Mouse (Mus musculus): Measurements from ENCODE around the gene Pde1a. TPM values are rescaled to one million over a fixed set of nuclear protein-coding genes. Genes with fewer than 3 reads are reported as not detected.
A peak's percentile ranks its signal among the peaks of the same experiment; 100 is the strongest.

Gene Pde1a
- polyA plus RNA-seq, 1 experiment = 0.67 TPM

GRCm38 (mm10) chr2:80158196-80158595 is 28.9 kb upstream of the Pde1a start:
- H3K79me2 ChIP-seq (ENCODE audit: control insufficient read depth, insufficient read depth) = no peaks in the 10 kb centered on the region
- no peaks in the 10 kb centered on the region for H3K36me3 ChIP-seq (ENCODE audit: control insufficient read depth, insufficient read depth)
- H3ac ChIP-seq (ENCODE audit: control insufficient read depth, insufficient read length) = no peak overlapping the region
- TF ChIP-seq TCF12 (IDR thresholded peaks at IDR 0.05; ENCODE audit: insufficient read depth, poor library complexity, severe bottlenecking) (no peak), POLR2A (IDR thresholded peaks at IDR 0.05; ENCODE audit: insufficient read length, low read depth) (no peak), TCF3 (IDR thresholded peaks at IDR 0.05; ENCODE audit: insufficient read length, low read depth) (no peak), MYOD1 (IDR thresholded peaks at IDR 0.05; ENCODE audit: control insufficient read depth in 1 of 3, insufficient read length in 2 of 3, low read depth in 2 of 3) (no peak), CEBPB (IDR thresholded peaks at IDR 0.05; ENCODE audit: insufficient read depth, poor library complexity, severe bottlenecking) (no peak), E2F4 (IDR thresholded peaks at IDR 0.05; ENCODE audit: insufficient read depth) (no peak), REST (IDR thresholded peaks at IDR 0.05; ENCODE audit: insufficient read depth, insufficient read length) (no peak)
- H3K27me3 ChIP-seq (ENCODE audit: control insufficient read depth, insufficient read depth, insufficient read length) = no peaks in the 10 kb centered on the region
- H3K4me2 ChIP-seq (ENCODE audit: low read depth) = no peak overlapping the region
- H3K4me3 ChIP-seq = no peak overlapping the region

DNA sequence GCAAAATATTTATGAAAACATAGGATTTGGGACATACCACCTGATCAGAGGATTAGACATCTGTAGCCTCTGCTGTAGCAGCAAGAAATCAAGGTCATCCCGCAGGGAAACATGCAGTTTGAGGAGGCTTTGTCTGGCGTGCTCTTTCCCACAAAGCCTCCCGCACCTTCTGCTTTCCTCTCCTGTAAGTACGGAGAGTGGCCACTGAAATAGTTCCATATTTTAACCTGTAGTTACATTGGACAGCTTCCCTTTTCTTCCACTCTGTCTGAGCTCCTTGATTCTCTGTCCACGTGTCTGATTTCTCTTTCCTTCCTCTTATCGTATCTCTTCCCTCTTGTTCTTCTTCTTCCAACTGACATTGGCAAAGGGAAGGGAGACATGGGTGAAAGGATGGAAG is 20.8 kb upstream of the Pde1a start:
- Histone ChIP-seq H3K27me3 (ENCODE audit: control insufficient read depth, insufficient read depth, insufficient read length) (no peaks in the 10 kb centered on the region), H3K4me2 (ENCODE audit: low read depth) (no peak overlapping the region), H3K36me3 (ENCODE audit: control insufficient read depth, insufficient read depth) (no peaks in the 10 kb centered on the region), H3K79me2 (ENCODE audit: control insufficient read depth, insufficient read depth) (no peaks in the 10 kb centered on the region), H3ac (ENCODE audit: control insufficient read depth, insufficient read length) (no peak overlapping the region), H3K4me3 (no peak overlapping the region)
- TF ChIP-seq TCF3 (IDR thresholded peaks at IDR 0.05; ENCODE audit: insufficient read length, low read depth) = no peak

DNA sequence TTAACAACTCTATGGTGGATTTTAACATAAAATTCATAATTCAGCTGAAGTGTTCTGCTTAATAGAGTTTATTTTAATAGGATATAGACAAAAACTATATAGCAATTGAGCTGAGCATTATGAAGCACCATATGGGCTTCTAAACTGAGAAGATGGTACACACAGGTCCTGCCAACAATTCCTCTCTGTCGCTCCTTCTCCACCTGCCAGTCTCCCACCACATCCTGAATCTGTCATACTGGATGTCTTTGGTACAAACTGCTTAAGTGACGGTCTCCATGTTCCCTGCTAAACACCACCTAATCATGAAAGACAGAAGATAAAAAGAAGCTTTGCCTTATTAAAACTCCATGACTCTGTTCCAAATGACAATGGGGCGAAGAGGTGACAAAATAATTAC is 20.1 kb upstream of the Pde1a start:
- H3K4me3 ChIP-seq = no peak overlapping the region
- H3ac ChIP-seq (ENCODE audit: control insufficient read depth, insufficient read length) = no peak overlapping the region
- TF ChIP-seq E2F4 (IDR thresholded peaks at IDR 0.05; ENCODE audit: insufficient read depth) (no peak), SRF (IDR thresholded peaks at IDR 0.05; ENCODE audit: control insufficient read depth, insufficient read length, low read depth) (no peak), MYOG (IDR thresholded peaks at IDR 0.05; ENCODE audit: control insufficient read depth in 1 of 3, insufficient read depth in 1 of 3, insufficient read length in 2 of 3, low read depth in 2 of 3) (no peak)

DNA sequence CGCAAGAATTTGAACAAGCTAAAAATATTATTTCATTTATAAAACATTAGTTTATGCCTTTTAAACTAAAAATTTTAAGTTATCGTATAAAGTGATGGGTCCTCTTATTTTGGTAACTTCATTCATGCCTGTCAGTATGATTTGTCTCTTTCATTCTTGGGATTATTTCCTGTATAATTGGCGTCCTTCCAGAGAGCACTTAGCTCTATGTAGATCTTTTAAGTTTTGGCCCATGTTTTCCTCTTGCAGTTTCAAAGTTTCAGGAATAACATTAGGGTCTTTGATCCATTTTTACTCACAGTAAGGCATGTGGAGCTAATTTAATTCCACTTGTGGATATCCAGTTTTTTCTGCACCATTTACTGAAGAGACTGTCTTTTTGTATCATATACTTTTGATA is 5.8 kb upstream of the Pde1a start:
- H3K27me3 ChIP-seq (ENCODE audit: control insufficient read depth, insufficient read depth, insufficient read length) = no peaks in the 10 kb centered on the region
- H3K4me3 ChIP-seq = no peak overlapping the region
- H3ac ChIP-seq (ENCODE audit: control insufficient read depth, insufficient read length) = no peak overlapping the region
- no peak overlapping the region for H3K4me2 ChIP-seq (ENCODE audit: low read depth)
- H3K36me3 ChIP-seq (ENCODE audit: control insufficient read depth, insufficient read depth) = no peaks in the 10 kb centered on the region
- TF ChIP-seq CEBPB (IDR thresholded peaks at IDR 0.05; ENCODE audit: insufficient read depth, poor library complexity, severe bottlenecking) = no peak
- no peak for TF ChIP-seq TCF3 (IDR thresholded peaks at IDR 0.05; ENCODE audit: insufficient read length, low read depth)
- TF ChIP-seq TCF12 (IDR thresholded peaks at IDR 0.05; ENCODE audit: insufficient read depth, poor library complexity, severe bottlenecking) = no peak
- no peak for TF ChIP-seq MYOG (IDR thresholded peaks at IDR 0.05; ENCODE audit: control insufficient read depth in 1 of 3, insufficient read depth in 1 of 3, insufficient read length in 2 of 3, low read depth in 2 of 3)
- no peak for TF ChIP-seq MYOD1 (IDR thresholded peaks at IDR 0.05; ENCODE audit: control insufficient read depth in 1 of 3, insufficient read length in 2 of 3, low read depth in 2 of 3)
- no peak for TF ChIP-seq SRF (IDR thresholded peaks at IDR 0.05; ENCODE audit: control insufficient read depth, insufficient read length, low read depth)
- no peak for TF ChIP-seq POLR2AphosphoS2 (IDR thresholded peaks at IDR 0.05; ENCODE audit: insufficient read length, low read depth)
- no peak for TF ChIP-seq E2F4 (IDR thresholded peaks at IDR 0.05; ENCODE audit: insufficient read depth)
- no peak for TF ChIP-seq POLR2A (IDR thresholded peaks at IDR 0.05; ENCODE audit: insufficient read length, low read depth)
- no peak for TF ChIP-seq MAX (IDR thresholded peaks at IDR 0.05; ENCODE audit: low read depth)
- TF ChIP-seq USF1 (IDR thresholded peaks at IDR 0.05; ENCODE audit: low read depth) = no peak
- TF ChIP-seq REST (IDR thresholded peaks at IDR 0.05; ENCODE audit: insufficient read depth, insufficient read length) = no peak
- H3K79me2 ChIP-seq (ENCODE audit: control insufficient read depth, insufficient read depth) = no peaks in the 10 kb centered on the region

More for the DNA sequence above, 20.1 kb upstream of the Pde1a start:
- Histone ChIP-seq H3K36me3 (ENCODE audit: control insufficient read depth, insufficient read depth) (no peaks in the 10 kb centered on the region), H3K4me2 (ENCODE audit: low read depth) (no peak overlapping the region), H3K79me2 (ENCODE audit: control insufficient read depth, insufficient read depth) (no peaks in the 10 kb centered on the region), H3K27me3 (ENCODE audit: control insufficient read depth, insufficient read depth, insufficient read length) (no peaks in the 10 kb centered on the region)

- no peaks in the 10 kb centered on the region for H3K36me3 ChIP-seq (ENCODE audit: control insufficient read depth, insufficient read depth)
- TF ChIP-seq TCF12 (IDR thresholded peaks at IDR 0.05; ENCODE audit: insufficient read depth, poor library complexity, severe bottlenecking) (no peak), CEBPB (IDR thresholded peaks at IDR 0.05; ENCODE audit: insufficient read depth, poor library complexity, severe bottlenecking) (0 out of 2 replicates have a peak, but pooled peaks have one; percentile 25)
Measured at GRCm38 (mm10) chr2:80132677-80133076, 3.4 kb upstream of the Pde1a start.

GRCm38 (mm10) chr2:80126663-80127062 is 2.6 kb downstream of the Pde1a start:
- Histone ChIP-seq H3K79me2 (ENCODE audit: control insufficient read depth, insufficient read depth) (no peaks in the 10 kb centered on the region), H3K4me2 (ENCODE audit: low read depth) (peak overlapping the region; percentile 47), H3K27me3 (ENCODE audit: control insufficient read depth, insufficient read depth, insufficient read length) (no peaks in the 10 kb centered on the region), H3K4me3 (no peak overlapping the region), H3ac (ENCODE audit: control insufficient read depth, insufficient read length) (no peak overlapping the region), H3K36me3 (ENCODE audit: control insufficient read depth, insufficient read depth) (no peaks in the 10 kb centered on the region)
- no peak for TF ChIP-seq TCF12 (IDR thresholded peaks at IDR 0.05; ENCODE audit: insufficient read depth, poor library complexity, severe bottlenecking)
- TF ChIP-seq MAX (IDR thresholded peaks at IDR 0.05; ENCODE audit: low read depth) = no peak
- TF ChIP-seq REST (IDR thresholded peaks at IDR 0.05; ENCODE audit: insufficient read depth, insufficient read length) = no peak
- no peak for TF ChIP-seq POLR2A (IDR thresholded peaks at IDR 0.05; ENCODE audit: insufficient read length, low read depth)
- no peak for TF ChIP-seq CEBPB (IDR thresholded peaks at IDR 0.05; ENCODE audit: insufficient read depth, poor library complexity, severe bottlenecking)
- no peak for TF ChIP-seq TCF3 (IDR thresholded peaks at IDR 0.05; ENCODE audit: insufficient read length, low read depth)
- TF ChIP-seq USF1 (IDR thresholded peaks at IDR 0.05; ENCODE audit: low read depth) = no peak
- TF ChIP-seq SRF (IDR thresholded peaks at IDR 0.05; ENCODE audit: control insufficient read depth, insufficient read length, low read depth) = no peak
- no peak for TF ChIP-seq E2F4 (IDR thresholded peaks at IDR 0.05; ENCODE audit: insufficient read depth)
- TF ChIP-seq MYOD1 (IDR thresholded peaks at IDR 0.05; ENCODE audit: control insufficient read depth in 1 of 3, insufficient read length in 2 of 3, low read depth in 2 of 3) = no peak
- no peak for TF ChIP-seq POLR2AphosphoS2 (IDR thresholded peaks at IDR 0.05; ENCODE audit: insufficient read length, low read depth)
- no peak for TF ChIP-seq MYOG (IDR thresholded peaks at IDR 0.05; ENCODE audit: control insufficient read depth in 1 of 3, insufficient read depth in 1 of 3, insufficient read length in 2 of 3, low read depth in 2 of 3)

More at GRCm38 (mm10) chr2:80132677-80133076, 3.4 kb upstream of the Pde1a start:
- H3K4me3 ChIP-seq = no peak overlapping the region
- no peak overlapping the region for H3K4me2 ChIP-seq (ENCODE audit: low read depth)
- H3K79me2 ChIP-seq (ENCODE audit: control insufficient read depth, insufficient read depth) = no peaks in the 10 kb centered on the region
- no peak overlapping the region for H3ac ChIP-seq (ENCODE audit: control insufficient read depth, insufficient read length)
- no peaks in the 10 kb centered on the region for H3K27me3 ChIP-seq (ENCODE audit: control insufficient read depth, insufficient read depth, insufficient read length)
